Mouse (Mus musculus) c-Kit-positive CD71-positive TER-119-positive erythroid progenitor cells, embryonic 14.5 days (primary cell): ENCODE measurements around the gene Park7.
A peak's percentile ranks its signal among the peaks of the same experiment; 100 is the strongest.

Experiments
- DNase-seq: peaks from one replicate; pipeline ENCODE4 v3.0.0-alpha.2; 2013; ENCODE audit warnings: low spot score

Gene Park7

GRCm38 (mm10) chr4:150914290-150914733, at the start of gene Park7, which contains the start of gene Tnfrsf9:
TSS of gene Park7 (minus strand) at chr4:150914437.
TSS of gene Tnfrsf9 (plus strand) at chr4:150914562.
- peak; percentile 93 for DNase-seq

- DNase-seq: no peak
Measured at GRCm38 (mm10) chr4:150963711-150964110, 49.5 kb upstream of the Park7 start.

- DNase-seq: no peak
Measured at GRCm38 (mm10) chr4:150962231-150962630, 48.0 kb upstream of the Park7 start.

- DNase-seq: no peak
Measured at GRCm38 (mm10) chr4:150958536-150958935, 44.3 kb upstream of the Park7 start.

- no peak for DNase-seq
Measured at GRCm38 (mm10) chr4:150957106-150957458, 42.8 kb upstream of the Park7 start.

GRCm38 (mm10) chr4:150956369-150957105, 42.3 kb upstream of the Park7 start:
- DNase-seq: no peak

GRCm38 (mm10) chr4:150950972-150951371, 36.7 kb upstream of the Park7 start:
- DNase-seq: no peak

GRCm38 (mm10) chr4:150944707-150945106, 30.5 kb upstream of the Park7 start:
- no peak for DNase-seq

GRCm38 (mm10) chr4:150939991-150940651, 25.9 kb upstream of the Park7 start:
- no peak for DNase-seq

- DNase-seq: no peak
Measured at GRCm38 (mm10) chr4:150938063-150938452, 23.8 kb upstream of the Park7 start.

- no peak for DNase-seq
Measured at GRCm38 (mm10) chr4:150937293-150938062, 23.2 kb upstream of the Park7 start.

- DNase-seq: no peak
Measured at GRCm38 (mm10) chr4:150933503-150933902, 19.3 kb upstream of the Park7 start.

- DNase-seq: no peak
Measured at GRCm38 (mm10) chr4:150927789-150928188, 13.6 kb upstream of the Park7 start.

GRCm38 (mm10) chr4:150926924-150927705, 12.9 kb upstream of the Park7 start:
- DNase-seq: no peak

GRCm38 (mm10) chr4:150925923-150926322, 11.7 kb upstream of the Park7 start:
- DNase-seq: peak; percentile 45

GRCm38 (mm10) chr4:150924936-150925335, 10.7 kb upstream of the Park7 start:
- no peak for DNase-seq

- DNase-seq: no peak
Measured at GRCm38 (mm10) chr4:150924308-150924707, 10.1 kb upstream of the Park7 start.

GRCm38 (mm10) chr4:150921206-150921605, 7.0 kb upstream of the Park7 start:
- DNase-seq: no peak

- no peak for DNase-seq
Measured at GRCm38 (mm10) chr4:150917336-150918027, 3.2 kb upstream of the Park7 start.

GRCm38 (mm10) chr4:150915181-150915906, 1.1 kb upstream of the Park7 start:
- DNase-seq: no peak

- DNase-seq: peak; percentile 40
Measured at GRCm38 (mm10) chr4:150913743-150914142, 494 bp downstream of the Park7 start.
